Mouse (Mus musculus): ENCODE measurements around the gene Rdh5. TPM values are rescaled to one million over a fixed set of nuclear protein-coding genes. Genes with fewer than 3 reads are reported as not detected.

Gene Rdh5
- polyA plus RNA-seq, 1 experiment: 37.0 TPM

GRCm38 (mm10) chr10:128878811-128879210, 43.9 kb downstream of the Rdh5 start:
- WGBS: 74% methylated on average over 2 of the region's 2 CpGs

GRCm38 (mm10) chr10:128878291-128878690, 44.4 kb downstream of the Rdh5 start:
- DNase-seq: no peak
- TF ChIP-seq POLR2A (IDR thresholded peaks at IDR 0.05; ENCODE audit: borderline replicate concordance, insufficient read depth, low read length) (no peak), CTCF (IDR thresholded peaks at IDR 0.05; ENCODE audit: borderline replicate concordance, insufficient read depth, low read depth, low read length) (no peak)
- Histone ChIP-seq H3K27ac (ENCODE audit: insufficient read depth, low read length) (no peak overlapping the region), H3K4me1 (ENCODE audit: control insufficient read depth, insufficient read depth, low read length) (no peaks in the 10 kb centered on the region), H3K4me3 (replicated peaks; ENCODE audit: insufficient read depth, low read depth, low read length) (no peak overlapping the region), H3K27me3 (ENCODE audit: control insufficient read depth, insufficient read depth, low read length) (no peaks in the 10 kb centered on the region)

More at GRCm38 (mm10) chr10:128878811-128879210, 43.9 kb downstream of the Rdh5 start:
- no peak overlapping the region for H3K27ac ChIP-seq (ENCODE audit: insufficient read depth, low read length)
- no peak for DNase-seq
- TF ChIP-seq CTCF (IDR thresholded peaks at IDR 0.05; ENCODE audit: borderline replicate concordance, insufficient read depth, low read depth, low read length) (no peak), POLR2A (IDR thresholded peaks at IDR 0.05; ENCODE audit: borderline replicate concordance, insufficient read depth, low read length) (no peak)
- no peaks in the 10 kb centered on the region for H3K27me3 ChIP-seq (ENCODE audit: control insufficient read depth, insufficient read depth, low read length)
- H3K4me1 ChIP-seq (ENCODE audit: control insufficient read depth, insufficient read depth, low read length): no peaks in the 10 kb centered on the region
- no peak overlapping the region for H3K4me3 ChIP-seq (replicated peaks; ENCODE audit: insufficient read depth, low read depth, low read length)

- WGBS: 78% methylated on average over 3 of the region's 3 CpGs
- no peak for DNase-seq
- TF ChIP-seq CTCF (IDR thresholded peaks at IDR 0.05; ENCODE audit: borderline replicate concordance, insufficient read depth, low read depth, low read length) (no peak), POLR2A (IDR thresholded peaks at IDR 0.05; ENCODE audit: borderline replicate concordance, insufficient read depth, low read length) (no peak)
- no peak overlapping the region for H3K27ac ChIP-seq (ENCODE audit: insufficient read depth, low read length)
- no peaks in the 10 kb centered on the region for H3K27me3 ChIP-seq (ENCODE audit: control insufficient read depth, insufficient read depth, low read length)
- H3K4me1 ChIP-seq (ENCODE audit: control insufficient read depth, insufficient read depth, low read length): no peaks in the 10 kb centered on the region
- no peak overlapping the region for H3K4me3 ChIP-seq (replicated peaks; ENCODE audit: insufficient read depth, low read depth, low read length)
Observed at GRCm38 (mm10) chr10:128870341-128870740, 52.3 kb downstream of the Rdh5 start.

- WGBS: 94% methylated on average over 1 of the region's 1 CpGs
- no peak for DNase-seq
- Histone ChIP-seq H3K27me3 (ENCODE audit: control insufficient read depth, insufficient read depth, low read length) (no peaks in the 10 kb centered on the region), H3K27ac (ENCODE audit: insufficient read depth, low read length) (no peak overlapping the region), H3K4me3 (replicated peaks; ENCODE audit: insufficient read depth, low read depth, low read length) (no peak overlapping the region), H3K4me1 (ENCODE audit: control insufficient read depth, insufficient read depth, low read length) (no peaks in the 10 kb centered on the region)
- TF ChIP-seq CTCF (IDR thresholded peaks at IDR 0.05; ENCODE audit: borderline replicate concordance, insufficient read depth, low read depth, low read length) (no peak), POLR2A (IDR thresholded peaks at IDR 0.05; ENCODE audit: borderline replicate concordance, insufficient read depth, low read length) (no peak)
Observed at GRCm38 (mm10) chr10:128866518-128866917, 56.2 kb downstream of the Rdh5 start.

- Histone ChIP-seq H3K4me3 (replicated peaks; ENCODE audit: insufficient read depth, low read depth, low read length) (no peak overlapping the region), H3K27ac (ENCODE audit: insufficient read depth, low read length) (no peak overlapping the region), H3K27me3 (ENCODE audit: control insufficient read depth, insufficient read depth, low read length) (no peaks in the 10 kb centered on the region), H3K4me1 (ENCODE audit: control insufficient read depth, insufficient read depth, low read length) (no peaks in the 10 kb centered on the region)
- DNase-seq: no peak
- TF ChIP-seq POLR2A (IDR thresholded peaks at IDR 0.05; ENCODE audit: borderline replicate concordance, insufficient read depth, low read length) (no peak), CTCF (IDR thresholded peaks at IDR 0.05; ENCODE audit: borderline replicate concordance, insufficient read depth, low read depth, low read length) (no peak)
- 89% methylated on average over 3 of the region's 3 CpGs for WGBS
Observed at GRCm38 (mm10) chr10:128866042-128866441, 56.6 kb downstream of the Rdh5 start.

Other genes starting within 250 kb of the Rdh5 start
- gene Suox, start 248.8 kb downstream of the Rdh5 start, polyA plus RNA-seq (2012; rRNA removed): 15.6 and 17.9 TPM in 2 replicates
- 132 and 133 TPM in 2 replicates for gene Rab5b, start 226.6 kb downstream of the Rdh5 start, polyA plus RNA-seq (2012; rRNA removed)
- gene Pmel, start 218.7 kb downstream of the Rdh5 start, polyA plus RNA-seq (2012; rRNA removed): 1.00 and 1.5 TPM in 2 replicates
- gene Cdk2, start 217.9 kb downstream of the Rdh5 start, polyA plus RNA-seq (2012; rRNA removed): 3.8 and 3.9 TPM in 2 replicates
- gene Dgka, start 178.0 kb downstream of the Rdh5 start, polyA plus RNA-seq (2012; rRNA removed): 16.0 and 17.1 TPM in 2 replicates
- gene Pym1, start 175.0 kb downstream of the Rdh5 start, polyA plus RNA-seq (2012; rRNA removed): 37.2 and 39.7 TPM in 2 replicates
- 0.61 and 0.70 TPM in 2 replicates for gene Mmp19, start 132.0 kb downstream of the Rdh5 start, polyA plus RNA-seq (2012; rRNA removed)
- gene Dnajc14, start 118.8 kb downstream of the Rdh5 start, polyA plus RNA-seq (2012; rRNA removed): 22.4 and 24.1 TPM in 2 replicates
- gene Tmem198b, start 118.5 kb downstream of the Rdh5 start, polyA plus RNA-seq (2012; rRNA removed): 26.4 and 26.6 TPM in 2 replicates
- 54.5 and 60.2 TPM in 2 replicates for gene Sarnp, start 105.6 kb downstream of the Rdh5 start, polyA plus RNA-seq (2012; rRNA removed)
- 25.7 and 26.0 TPM in 2 replicates for gene Ormdl2, start 101.2 kb downstream of the Rdh5 start, polyA plus RNA-seq (2012; rRNA removed)
- gene Gdf11, start 31.2 kb downstream of the Rdh5 start, polyA plus RNA-seq (2012; rRNA removed): 13.6 and 14.8 TPM in 2 replicates
- gene Cd63, start 21.9 kb downstream of the Rdh5 start, polyA plus RNA-seq (2012; rRNA removed): 108 and 110 TPM in 2 replicates
- 350 and 357 TPM in 2 replicates for gene Bloc1s1, start 1.1 kb upstream of the Rdh5 start, polyA plus RNA-seq (2012; rRNA removed)
- 96.2 and 106 TPM in 2 replicates for gene Itga7, start 10.9 kb upstream of the Rdh5 start, polyA plus RNA-seq (2012; rRNA removed)
- gene Mettl7b, start 38.1 kb upstream of the Rdh5 start, polyA plus RNA-seq (2012; rRNA removed): not detected in 2 replicates
- not detected in 2 replicates for gene Olfr9, start 66.5 kb upstream of the Rdh5 start, polyA plus RNA-seq (2012; rRNA removed)
- gene Olfr763, start 87.9 kb upstream of the Rdh5 start, polyA plus RNA-seq (2012; rRNA removed): not detected in 2 replicates
- not detected in 2 replicates for gene Olfr764-ps1, start 117.0 kb upstream of the Rdh5 start, polyA plus RNA-seq (2012; rRNA removed)
- not detected in 2 replicates for gene Olfr765, start 127.1 kb upstream of the Rdh5 start, polyA plus RNA-seq (2012; rRNA removed)
- gene Olfr766-ps1, start 146.1 kb upstream of the Rdh5 start, polyA plus RNA-seq (2012; rRNA removed): not detected in 2 replicates
- gene Olfr767, start 160.0 kb upstream of the Rdh5 start, polyA plus RNA-seq (2012; rRNA removed): not detected in 2 replicates
- not detected in 2 replicates for gene Olfr768, start 176.5 kb upstream of the Rdh5 start, polyA plus RNA-seq (2012; rRNA removed)
- gene Olfr769, start 195.0 kb upstream of the Rdh5 start, polyA plus RNA-seq (2012; rRNA removed): not detected in 2 replicates
- gene Olfr770, start 216.1 kb upstream of the Rdh5 start, polyA plus RNA-seq (2012; rRNA removed): not detected in 2 replicates
- gene Olfr771, start 241.9 kb upstream of the Rdh5 start, polyA plus RNA-seq (2012; rRNA removed): not detected in 2 replicates